ENCODE assay signal across 10 mouse cellular contexts in the genomic region with DNA sequence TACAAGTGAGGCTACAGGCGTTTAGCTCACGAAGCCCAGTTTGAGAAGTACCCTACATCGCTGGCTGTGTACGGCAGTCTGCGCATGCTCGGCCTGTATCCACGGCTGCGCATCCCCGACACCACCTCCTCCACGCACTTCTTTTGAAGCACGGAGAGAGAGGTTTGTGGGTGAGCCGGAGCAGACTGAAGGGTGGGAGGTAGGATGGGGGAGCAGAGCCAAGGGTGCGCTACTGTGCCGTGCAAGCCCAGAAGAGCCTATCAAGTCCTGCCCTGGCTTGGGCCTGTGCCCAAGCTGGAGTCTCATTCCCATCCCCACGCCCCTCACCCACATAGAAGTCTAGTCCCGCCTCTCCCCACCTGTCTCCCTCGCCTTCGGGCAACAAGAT. TPM values are rescaled to one million over a fixed set of nuclear protein-coding genes. Genes with fewer than 3 reads are reported as not detected.
DNase-seq lines count a peak whose midpoint lies in the region; ATAC-seq and TF ChIP-seq lines count a peak whose summit lies in the region.
"Had no signal": no experiment of that assay in that cellular context is flagged by ENCODE, and none has a peak within 500 bp of the region (broad histone marks: within the 10 kb centered on the region; RNA-seq: fewer than 3 reads in every experiment).

No protein-coding gene starts in this region.

- H3K36me3 ChIP-seq in midbrain, embryonic 10.5 days: no peaks in the 10 kb centered on the region
- H3K36me3 ChIP-seq in midbrain, postnatal 0 days (ENCODE audit: insufficient read depth, low read length): no peaks in the 10 kb centered on the region
- H3K36me3 ChIP-seq in hindbrain, embryonic 14.5 days (replicated peaks; ENCODE audit: control insufficient read depth, insufficient read depth): no peaks in the 10 kb centered on the region
- H3K36me3 ChIP-seq: liver, embryonic 15.5 days had no signal

- intact Hi-C loops in left cerebral cortex, postnatal 25 days (cut with DNase I): no loop called here

- no peak overlapping the region for H3K9ac ChIP-seq in midbrain, postnatal 0 days (replicated peaks; ENCODE audit: low read length, poor library complexity, severe bottlenecking)
- no peak overlapping the region for H3K9ac ChIP-seq in hindbrain, embryonic 14.5 days
- H3K9ac ChIP-seq: liver, embryonic 15.5 days had no signal

- no peak for DNase-seq in midbrain, embryonic 10.5 days (ENCODE audit: low spot score)
- DNase-seq in midbrain, postnatal 0 days (ENCODE audit: low spot score): no peak
- peak; percentile 31 to 50 for DNase-seq in frontal cortex, postnatal 25 days (ENCODE audit: low spot score in 2 of 2)
- peak; percentile 54 to 93 for DNase-seq in left cerebral cortex, postnatal 25 days (ENCODE audit: low spot score in 2 of 2)
- peak; percentile 86 for DNase-seq in telencephalon, adult 2 months (ENCODE audit: low read depth, low spot score)
- DNase-seq in hindbrain, embryonic 14.5 days (ENCODE audit: low spot score): no peak
- DNase-seq: adrenal gland, postnatal 25 days; kidney, postnatal 10 days had no signal

- no peak overlapping the region for H3K4me2 ChIP-seq in midbrain, postnatal 0 days (ENCODE audit: low read depth, low read length, poor library complexity, severe bottlenecking)
- no peak overlapping the region for H3K4me2 ChIP-seq in hindbrain, embryonic 14.5 days (replicated peaks)
- H3K4me2 ChIP-seq: liver, embryonic 15.5 days had no signal

- ATAC-seq in midbrain, postnatal 0 days (ENCODE audit: low FRiP score): no peak
- ATAC-seq in hindbrain, embryonic 14.5 days (ENCODE audit: low FRiP score): no peak
- ATAC-seq in erythroid progenitor cell, adult 5-6 weeks (replicated peaks; ENCODE audit: low FRiP score, poor library complexity, severe bottlenecking): no peak

- H3K4me3 ChIP-seq in midbrain, embryonic 10.5 days: no peak overlapping the region
- H3K4me3 ChIP-seq in midbrain, postnatal 0 days (ENCODE audit: low read depth, low read length): no peak overlapping the region
- H3K4me3 ChIP-seq in hindbrain, embryonic 14.5 days (replicated peaks; ENCODE audit: low read length): no peak overlapping the region
- H3K4me3 ChIP-seq: liver, embryonic 15.5 days had no signal

- H3K9me3 ChIP-seq in midbrain, embryonic 10.5 days (replicated peaks): peaks cover 8% of the 10 kb centered on the region; the same call in 1 of the 2 replicates
- no peaks in the 10 kb centered on the region for H3K9me3 ChIP-seq in midbrain, postnatal 0 days (ENCODE audit: low read length)
- peaks cover 3% of the 10 kb centered on the region; the same call in 1 of the 2 replicates for H3K9me3 ChIP-seq in hindbrain, embryonic 14.5 days (ENCODE audit: control insufficient read depth, low read length)
- H3K9me3 ChIP-seq: liver, embryonic 15.5 days had no signal

- H3K27ac ChIP-seq in midbrain, embryonic 10.5 days (replicated peaks): peak overlapping the region; percentile 52; the same call in 1 of the 2 replicates
- H3K27ac ChIP-seq in midbrain, postnatal 0 days (ENCODE audit: low read depth, low read length): no peak overlapping the region
- H3K27ac ChIP-seq in hindbrain, embryonic 14.5 days: no peak overlapping the region
- H3K27ac ChIP-seq: liver, embryonic 15.5 days had no signal

- H3K4me1 ChIP-seq in midbrain, embryonic 10.5 days: peaks cover 24% of the 10 kb centered on the region
- H3K4me1 ChIP-seq in midbrain, postnatal 0 days (ENCODE audit: insufficient read depth, low read length): no peaks in the 10 kb centered on the region
- no peaks in the 10 kb centered on the region for H3K4me1 ChIP-seq in hindbrain, embryonic 14.5 days (replicated peaks; ENCODE audit: control insufficient read depth, insufficient read depth, low read length)

- TF ChIP-seq CTCF in midbrain, postnatal 0 days (IDR thresholded peaks at IDR 0.05): no peak

- 78% methylated on average over 18 of the region's 18 CpGs for WGBS in midbrain, embryonic 10.5 days
- 64% methylated on average over 17 of the region's 18 CpGs for WGBS in midbrain, postnatal 0 days
- WGBS in hindbrain, embryonic 14.5 days: 81% methylated on average over 18 of the region's 18 CpGs

- H3K27me3 ChIP-seq in midbrain, embryonic 10.5 days (ENCODE audit: low read depth, poor library complexity, severe bottlenecking): no peaks in the 10 kb centered on the region
- no peaks in the 10 kb centered on the region for H3K27me3 ChIP-seq in midbrain, postnatal 0 days (ENCODE audit: insufficient read depth, low read length)
- H3K27me3 ChIP-seq in hindbrain, embryonic 14.5 days (ENCODE audit: control insufficient read depth, insufficient read depth, low read length): no peaks in the 10 kb centered on the region
- H3K27me3 ChIP-seq: liver, embryonic 15.5 days had no signal

RNA-seq across cellular contexts. Expression of a gene that starts 19.2 kb away (rescaled TPM):
- 23.9 and 24.7 TPM in 2 replicates for polyA plus RNA-seq in midbrain, embryonic 10.5 days (2016; fragmentation: Nextera tagmentation; extraction: Ambion mirVana)
- 22.4 and 24.2 TPM in 2 replicates for total RNA-seq in midbrain, postnatal 0 days (2014; rRNA removed)
- polyA plus RNA-seq in midbrain, postnatal 0 days (2015; fragmentation: Nextera tagmentation; extraction: Ambion mirVana): 28.7 and 29.2 TPM in 2 replicates
- 10 to 100 TPM; 27.5 to 29.5 TPM for total RNA-seq in left cerebral cortex, postnatal 25 days (2021)
- 23.7 and 28.0 TPM in 2 replicates for polyA plus RNA-seq in hindbrain, embryonic 14.5 days (2014; fragmentation: Nextera tagmentation; extraction: Ambion mirVana)
- total RNA-seq in erythroid progenitor cell, adult 5-6 weeks (2015; ENCODE audit: low replicate concordance): 15.1 and 26.8 TPM in 2 replicates
- 2.4 and 9.8 TPM in 2 replicates for total RNA-seq in erythroid progenitor cell, adult 5-6 weeks (2017; ENCODE audit: low replicate concordance)

RNA-seq across cellular contexts. Expression of a gene that starts 46.9 kb away (rescaled TPM):
- polyA plus RNA-seq in midbrain, embryonic 10.5 days (2016; fragmentation: Nextera tagmentation; extraction: Ambion mirVana): 0.72 and 1.0 TPM in 2 replicates
- 0.09 and 0.27 TPM in 2 replicates for total RNA-seq in midbrain, postnatal 0 days (2014; rRNA removed)
- 0.12 and 0.22 TPM in 2 replicates for polyA plus RNA-seq in midbrain, postnatal 0 days (2015; fragmentation: Nextera tagmentation; extraction: Ambion mirVana)
- total RNA-seq in left cerebral cortex, postnatal 25 days (2021): under 1 TPM; 0.16 to 0.82 TPM
- polyA plus RNA-seq in hindbrain, embryonic 14.5 days (2014; fragmentation: Nextera tagmentation; extraction: Ambion mirVana): 0.08 and 0.27 TPM in 2 replicates
- total RNA-seq in erythroid progenitor cell, adult 5-6 weeks (2015; ENCODE audit: low replicate concordance): 0.84 TPM in 1 of 2 replicates, not detected in the other
- not detected in 2 replicates for total RNA-seq in erythroid progenitor cell, adult 5-6 weeks (2017; ENCODE audit: low replicate concordance)

Comparison
In these comparisons a context has a peak if more than half of its experiments do, and no peak if none do; other contexts are left out.
1. DNase-seq: peak in frontal cortex, postnatal 25 days (2 of 2), left cerebral cortex, postnatal 25 days (2 of 2) and telencephalon, adult 2 months (single experiment); none in midbrain, embryonic 10.5 days (single experiment), midbrain, postnatal 0 days (single experiment) and hindbrain, embryonic 14.5 days (single experiment).